Mouse (Mus musculus) embryonic facial prominence, embryonic 13.5 days (tissue): ENCODE data around the gene Rpap1. TPM values are rescaled to one million over a fixed set of nuclear protein-coding genes. Genes with fewer than 3 reads are reported as not detected.

ENCODE experiments used
- ATAC-seq: fragments of 200-750 bp; cut with Nextera tagmentation; 2 replicates; pipeline ENCODE4 v1.8.0; 2017; ENCODE audit warnings: low read depth; ENCODE audit not compliant: insufficient number of reproducible peaks, insufficient read depth, low FRiP score, low TSS enrichment
- H3K27ac ChIP-seq: fragments of 300-500 bp; sonication (generic); 2 replicates; pipeline ENCODE4 v1.5.1; 2015; ENCODE audit warnings: moderate library complexity, mild to moderate bottlenecking, inconsistent platforms
- H3K27me3 ChIP-seq: fragments of 300-500 bp; sonication (generic); 2 replicates; pipeline ENCODE4 v1.6.1; 2015; ENCODE audit warnings: mild to moderate bottlenecking, inconsistent platforms
- H3K36me3 ChIP-seq: fragments of 300-500 bp; sonication (generic); 2 replicates; pipeline ENCODE4 v1.6.1; 2015; ENCODE audit warnings: mild to moderate bottlenecking, inconsistent platforms
- H3K4me1 ChIP-seq: fragments of 300-500 bp; sonication (generic); 2 replicates; pipeline ENCODE4 v1.6.1; 2015; ENCODE audit warnings: inconsistent platforms
- H3K4me2 ChIP-seq: fragments of 300-500 bp; sonication (generic); 2 replicates; pipeline ENCODE4 v1.6.1; 2015; ENCODE audit warnings: moderate library complexity, mild to moderate bottlenecking, inconsistent platforms
- H3K4me3 ChIP-seq: fragments of 300-500 bp; sonication (generic); 2 replicates; pipeline ENCODE4 v1.5.1; 2015; ENCODE audit warnings: mild to moderate bottlenecking, inconsistent platforms
- H3K9ac ChIP-seq: fragments of 300-500 bp; sonication (generic); 2 replicates; pipeline ENCODE4 v1.6.1; 2015; ENCODE audit warnings: mild to moderate bottlenecking, inconsistent platforms
- H3K9me3 ChIP-seq: fragments of 300-500 bp; sonication (generic); 2 replicates; pipeline ENCODE4 v1.6.1; 2016; ENCODE audit warnings: inconsistent platforms
- WGBS: fragments of 180-500 bp; shearing (Covaris S2); methylation state at CpG from one replicate; pipeline ENCODE4 v1.1.7; 2015; ENCODE audit warnings: mixed read lengths; 5-methylcytosine and 5-hydroxymethylcytosine counted together
- polyA plus RNA-seq: library from polyadenylated mRNA; unstranded; fragments of >200 nt; fragmentation: Nextera tagmentation; extraction: Ambion mirVana; gene quantifications from 2 replicates; pipeline ENCODE4 v1.2.1, GENCODE M21; 2015

Gene Rpap1
- polyA plus RNA-seq, 1 experiment from 2014 or later: 31.5 TPM

DNA sequence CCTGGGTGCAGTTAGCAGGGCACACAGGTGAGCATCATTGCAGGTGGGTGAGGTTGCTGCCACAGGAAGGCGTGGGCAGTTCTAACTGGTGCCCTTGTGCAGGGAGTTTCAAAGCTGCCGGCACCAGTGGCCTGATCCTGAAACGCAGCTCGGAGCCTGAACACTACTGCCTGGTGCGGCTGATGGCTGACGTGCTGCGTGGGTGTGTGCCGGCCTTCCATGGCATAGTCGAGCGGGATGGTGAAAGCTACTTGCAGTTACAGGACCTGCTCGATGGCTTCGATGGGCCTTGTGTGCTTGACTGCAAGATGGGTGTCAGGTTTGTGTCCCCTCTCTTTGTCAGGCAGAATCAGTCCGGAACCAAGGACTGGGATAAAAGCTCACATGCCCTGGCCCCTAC is 38.1 kb downstream of the Rpap1 start:
- peaks cover 8% of the 10 kb centered on the region for H3K4me1 ChIP-seq
- 83% methylated on average over 13 of the region's 13 CpGs for WGBS
- H3K4me2 ChIP-seq: no peak overlapping the region
- no peaks in the 10 kb centered on the region for H3K36me3 ChIP-seq
- ATAC-seq: no peak
- H3K27me3 ChIP-seq: peaks cover 96% of the 10 kb centered on the region
- H3K9me3 ChIP-seq: no peaks in the 10 kb centered on the region
- no peak overlapping the region for H3K27ac ChIP-seq
- H3K4me3 ChIP-seq: no peak overlapping the region
- no peak overlapping the region for H3K9ac ChIP-seq

DNA sequence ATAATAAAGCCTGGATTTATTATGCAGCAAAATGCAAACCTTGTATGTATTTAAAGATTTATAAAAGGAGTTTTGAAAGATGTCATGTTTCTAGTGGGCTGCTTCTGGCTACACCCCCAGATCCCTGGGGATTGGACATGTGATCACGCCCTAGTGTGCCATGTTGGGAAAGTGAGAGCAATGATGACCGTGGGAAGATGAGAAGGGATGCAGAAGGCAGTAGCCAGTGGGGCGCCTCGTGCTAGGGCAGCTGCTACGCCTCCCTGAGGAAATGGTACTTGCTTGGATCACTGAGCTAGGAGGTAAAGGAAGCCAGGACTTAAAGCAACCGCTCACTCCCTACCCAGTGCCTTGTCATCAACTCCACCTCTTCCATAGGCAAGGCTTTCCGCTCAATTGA is 39.8 kb downstream of the Rpap1 start:
- H3K4me3 ChIP-seq: no peak overlapping the region
- WGBS: 79% methylated on average over 7 of the region's 7 CpGs
- no peak overlapping the region for H3K4me2 ChIP-seq
- H3K36me3 ChIP-seq: no peaks in the 10 kb centered on the region
- H3K9me3 ChIP-seq: no peaks in the 10 kb centered on the region
- H3K27ac ChIP-seq: no peak overlapping the region
- ATAC-seq: no peak
- H3K9ac ChIP-seq: no peak overlapping the region
- peaks cover 25% of the 10 kb centered on the region for H3K4me1 ChIP-seq
- H3K27me3 ChIP-seq: peaks cover 96% of the 10 kb centered on the region

DNA sequence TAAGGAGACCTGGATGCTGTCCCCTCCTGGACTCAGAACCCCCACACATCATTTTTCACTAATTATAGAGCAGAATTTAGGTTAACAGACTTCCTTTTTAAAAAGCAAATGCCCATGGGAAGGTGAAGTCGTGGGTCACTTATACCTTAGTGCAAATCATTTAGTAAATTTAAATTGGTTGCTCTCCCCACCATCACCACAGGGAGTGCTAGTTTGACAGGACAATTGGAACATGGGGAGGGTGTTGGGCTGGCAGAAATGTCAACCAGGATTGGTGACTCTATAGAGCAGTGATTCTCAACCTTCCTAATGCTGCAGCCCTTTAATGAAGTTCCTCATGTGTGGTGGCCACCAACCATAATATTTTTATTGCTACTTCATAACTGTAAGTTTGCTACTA is 42.1 kb downstream of the Rpap1 start:
- no peaks in the 10 kb centered on the region for H3K9me3 ChIP-seq
- no peak overlapping the region for H3K4me3 ChIP-seq
- no peaks in the 10 kb centered on the region for H3K36me3 ChIP-seq
- peaks cover 84% of the 10 kb centered on the region for H3K27me3 ChIP-seq
- H3K4me2 ChIP-seq: no peak overlapping the region
- H3K4me1 ChIP-seq: peaks cover 37% of the 10 kb centered on the region
- no peak for ATAC-seq
- no peak overlapping the region for H3K27ac ChIP-seq
- 10% methylated on average over 1 of the region's 1 CpGs for WGBS
- H3K9ac ChIP-seq: no peak overlapping the region

DNA sequence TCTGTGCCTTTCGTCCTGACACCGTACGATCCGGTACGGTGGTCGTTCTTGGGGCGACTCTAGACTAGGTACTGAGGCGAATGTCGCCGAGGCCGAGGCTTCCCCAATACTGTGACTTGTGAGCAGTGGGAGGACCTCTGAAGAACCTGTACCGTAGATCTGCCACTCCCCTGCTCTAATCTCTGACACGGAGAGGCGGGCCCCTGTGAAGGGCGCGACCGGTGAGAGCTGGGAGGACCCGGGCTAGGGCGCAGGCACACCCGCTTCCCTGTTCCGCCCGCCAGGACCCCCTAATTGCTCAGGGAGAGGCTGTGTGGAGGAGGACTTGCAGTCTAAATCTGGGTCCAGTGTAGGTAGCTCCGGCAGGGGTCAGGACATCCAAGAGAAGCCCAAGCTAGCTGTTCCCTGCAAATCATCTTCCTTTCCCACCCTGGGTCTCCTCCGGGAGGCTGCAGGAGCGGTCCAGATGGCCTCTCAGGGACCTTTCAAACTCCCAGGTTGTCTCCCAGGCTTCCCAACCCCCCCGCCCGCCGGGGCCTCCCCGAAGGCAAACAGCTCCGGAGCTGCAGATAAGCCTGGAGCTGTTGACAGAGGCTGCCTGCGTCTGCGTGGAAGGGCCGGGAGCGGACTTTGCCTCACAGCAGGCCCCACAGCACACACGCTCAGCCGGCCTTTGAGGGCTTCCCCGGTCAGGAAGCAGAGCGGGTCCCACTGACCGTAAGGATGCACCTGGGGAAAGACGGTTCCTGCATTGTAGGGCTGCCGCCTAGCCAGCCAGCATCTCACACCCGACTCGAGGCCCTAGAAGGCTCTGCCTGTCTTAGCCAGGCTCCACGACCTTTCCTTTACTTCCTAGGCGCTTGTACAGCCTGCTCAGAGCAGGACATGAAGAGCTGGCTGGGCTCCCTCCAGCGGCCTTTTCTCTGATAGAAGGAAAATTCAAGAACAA is 42.9 kb downstream of the Rpap1 start:
- peak overlapping the region; percentile 68 for H3K4me3 ChIP-seq
- H3K9ac ChIP-seq: no peak overlapping the region
- ATAC-seq: no peak
- H3K27me3 ChIP-seq: peaks cover 79% of the 10 kb centered on the region
- WGBS: 5% methylated on average over 46 of the region's 46 CpGs
- H3K36me3 ChIP-seq: no peaks in the 10 kb centered on the region
- H3K4me1 ChIP-seq: peaks cover 37% of the 10 kb centered on the region
- H3K27ac ChIP-seq: no peak overlapping the region
- H3K9me3 ChIP-seq: no peaks in the 10 kb centered on the region
- H3K4me2 ChIP-seq: peak overlapping the region; percentile 48

DNA sequence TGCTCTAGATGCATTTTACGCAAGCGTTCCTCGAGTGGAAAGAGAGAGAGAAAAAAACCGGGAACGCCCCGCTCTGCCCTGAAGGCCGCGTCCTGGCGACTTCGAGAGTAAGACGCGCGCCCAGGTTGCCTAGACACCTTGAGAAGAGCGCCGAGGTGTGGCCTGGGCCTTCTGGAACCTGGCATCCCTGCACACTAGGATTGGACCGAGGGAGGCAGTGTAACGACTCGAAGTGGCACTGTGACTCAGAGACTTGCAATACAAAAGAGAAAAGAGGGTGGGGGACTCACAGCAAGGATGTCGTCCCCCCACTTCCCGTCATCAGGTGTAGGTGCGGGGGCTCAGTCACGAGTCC is 43.6 kb downstream of the Rpap1 start:
- no peak for ATAC-seq
- H3K9me3 ChIP-seq: no peaks in the 10 kb centered on the region
- H3K9ac ChIP-seq: no peak overlapping the region
- WGBS: 4% methylated on average over 22 of the region's 22 CpGs
- H3K36me3 ChIP-seq: no peaks in the 10 kb centered on the region
- peak overlapping the region; percentile 68 for H3K4me3 ChIP-seq
- peaks cover 72% of the 10 kb centered on the region for H3K27me3 ChIP-seq
- H3K4me2 ChIP-seq: peak overlapping the region; percentile 48
- peaks cover 37% of the 10 kb centered on the region for H3K4me1 ChIP-seq
- H3K27ac ChIP-seq: no peak overlapping the region

DNA sequence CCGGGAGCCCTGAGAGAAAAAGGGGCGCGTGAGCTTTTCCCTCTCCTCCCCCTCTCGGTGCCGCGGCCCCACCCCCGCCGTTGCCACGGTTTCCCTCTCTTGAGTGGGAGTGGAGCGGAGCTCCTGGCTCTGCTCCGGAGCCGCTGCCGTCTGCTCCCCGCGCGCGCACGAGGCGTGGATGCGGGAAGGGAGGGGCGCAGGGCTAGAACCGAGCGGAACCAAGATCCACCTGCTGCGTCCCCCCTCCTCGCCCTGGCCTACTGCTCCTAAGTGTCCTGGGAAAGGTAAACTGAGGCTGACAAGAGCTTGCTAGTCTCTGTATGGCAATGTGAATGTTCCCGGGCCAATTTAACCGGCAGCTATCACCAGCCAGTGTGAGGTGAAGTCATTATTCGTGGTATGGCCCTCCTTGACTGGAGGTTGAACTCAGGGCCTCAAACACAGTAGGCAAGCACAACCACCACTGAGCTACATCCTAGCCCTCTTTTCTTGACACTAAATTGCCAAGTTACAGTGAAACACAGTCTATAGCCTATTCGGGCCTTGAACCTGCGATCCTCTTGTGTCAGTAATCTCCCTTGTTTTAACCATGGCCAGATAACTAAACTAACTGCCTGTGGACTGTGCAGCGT is 44.0 kb downstream of the Rpap1 start:
- H3K4me2 ChIP-seq: peak overlapping the region; percentile 100
- no peaks in the 10 kb centered on the region for H3K9me3 ChIP-seq
- no peak overlapping the region for H3K27ac ChIP-seq
- WGBS: 7% methylated on average over 29 of the region's 31 CpGs
- no peak for ATAC-seq
- peak overlapping the region; percentile 68 for H3K4me3 ChIP-seq
- peak overlapping the region; percentile 69; the same call in 1 of the 2 replicates for H3K9ac ChIP-seq
- peaks cover 37% of the 10 kb centered on the region for H3K4me1 ChIP-seq
- no peaks in the 10 kb centered on the region for H3K36me3 ChIP-seq
- H3K27me3 ChIP-seq: peaks cover 70% of the 10 kb centered on the region

DNA sequence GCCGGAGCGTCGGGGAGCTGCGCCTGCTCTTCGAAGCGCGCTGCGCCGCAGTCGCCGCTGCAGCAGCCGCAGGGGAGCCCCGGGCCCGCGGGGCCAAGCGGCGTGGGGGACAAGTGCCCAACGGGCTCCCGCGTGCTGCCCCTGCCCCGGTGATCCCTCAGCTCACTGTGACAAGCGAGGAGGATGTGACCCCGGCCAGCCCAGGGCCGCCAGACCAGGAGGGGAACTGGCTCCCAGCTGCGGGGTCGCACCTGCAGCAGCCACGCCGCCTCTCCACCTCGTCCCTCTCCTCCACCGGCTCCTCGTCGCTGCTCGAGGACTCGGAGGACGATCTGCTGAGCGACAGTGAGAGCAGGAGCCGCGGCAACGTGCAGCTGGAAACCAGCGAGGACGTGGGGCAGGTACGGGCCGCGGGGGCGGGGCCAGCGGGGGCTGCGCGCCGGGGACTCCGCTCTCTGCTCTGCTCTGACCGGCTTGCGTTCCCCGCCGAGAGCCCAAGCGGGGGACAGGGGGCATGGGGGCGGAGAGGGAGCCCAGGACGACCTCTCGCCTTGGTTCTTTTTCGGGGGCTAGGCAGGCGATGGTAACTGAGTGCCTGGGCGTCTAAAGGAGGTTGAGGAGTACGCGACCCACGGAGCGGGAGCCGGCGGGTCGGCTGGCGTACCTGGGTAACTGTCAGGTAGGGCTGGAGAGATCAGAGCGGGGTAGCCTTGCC is 44.7 kb downstream of the Rpap1 start:
- no peaks in the 10 kb centered on the region for H3K36me3 ChIP-seq
- no peaks in the 10 kb centered on the region for H3K9me3 ChIP-seq
- WGBS: under 1% methylated on average over 63 of the region's 70 CpGs
- H3K4me3 ChIP-seq: peak overlapping the region; percentile 68
- H3K4me1 ChIP-seq: peaks cover 37% of the 10 kb centered on the region
- peaks cover 70% of the 10 kb centered on the region for H3K27me3 ChIP-seq
- ATAC-seq: no peak
- peak overlapping the region; percentile 69 for H3K9ac ChIP-seq
- H3K27ac ChIP-seq: no peak overlapping the region
- H3K4me2 ChIP-seq: peak overlapping the region; percentile 100

DNA sequence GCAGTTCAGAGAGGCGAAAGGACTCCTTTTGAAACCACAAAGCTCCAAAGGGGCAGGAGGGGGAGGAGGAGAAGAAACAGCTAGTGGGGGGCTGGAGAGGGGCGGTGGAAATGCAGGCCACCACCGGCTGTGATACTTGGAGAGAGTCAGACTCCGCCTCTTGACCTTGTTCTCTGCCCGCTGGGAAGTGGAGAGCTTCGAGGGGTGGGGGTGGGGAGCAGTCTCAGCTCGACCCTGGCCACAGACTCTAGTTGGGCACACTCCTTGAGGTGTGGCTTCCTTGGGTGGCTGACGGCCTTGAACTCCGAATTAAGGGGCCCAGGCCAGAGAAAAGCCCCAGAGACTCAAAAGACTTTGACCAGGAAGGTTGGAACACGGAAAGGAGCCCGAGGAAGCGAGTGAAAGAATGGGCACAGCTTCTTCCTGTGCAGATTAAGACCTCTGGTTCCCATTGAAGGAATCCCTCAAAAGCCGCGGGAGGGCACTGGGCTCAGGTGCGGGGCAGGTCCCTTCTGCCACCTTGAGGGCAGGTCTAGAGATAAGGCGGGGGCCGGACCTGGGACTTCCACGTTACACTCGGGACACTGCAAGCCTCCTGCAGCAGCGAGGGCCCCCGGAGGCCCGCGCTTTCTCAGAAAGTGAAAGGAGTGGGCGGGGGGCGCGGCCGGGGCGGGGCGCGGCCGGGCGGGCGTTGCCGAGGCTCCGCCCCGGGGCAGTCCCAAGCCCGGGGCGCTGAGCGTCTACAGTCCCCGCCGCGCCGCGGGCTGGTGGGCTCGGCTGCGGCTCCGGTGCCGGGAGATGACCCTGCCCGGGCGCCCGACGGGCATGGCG is 45.5 kb downstream of the Rpap1 start, which contains the start of gene Itpka:
Itpka (plus strand) TSS at position 757 of the 831 bp plus-strand sequence.
- peak within 1 kb of the TSS; percentile 69 for H3K9ac ChIP-seq
- peak within 1 kb of the TSS; percentile 19; the same call in 1 of the 2 replicates for H3K27ac ChIP-seq
- ATAC-seq: peak; percentile 70
- H3K4me2 ChIP-seq: peak within 1 kb of the TSS; percentile 100
- peaks cover 70% of the 10 kb centered on the region for H3K27me3 ChIP-seq
- WGBS: under 1% methylated on average over 39 of the region's 53 CpGs
- peak within 1 kb of the TSS; percentile 68 for H3K4me3 ChIP-seq
- H3K4me1 ChIP-seq: peaks cover 41% of the 10 kb centered on the region
- H3K9me3 ChIP-seq: no peaks in the 10 kb centered on the region
- no peaks in the 10 kb centered on the region for H3K36me3 ChIP-seq

DNA sequence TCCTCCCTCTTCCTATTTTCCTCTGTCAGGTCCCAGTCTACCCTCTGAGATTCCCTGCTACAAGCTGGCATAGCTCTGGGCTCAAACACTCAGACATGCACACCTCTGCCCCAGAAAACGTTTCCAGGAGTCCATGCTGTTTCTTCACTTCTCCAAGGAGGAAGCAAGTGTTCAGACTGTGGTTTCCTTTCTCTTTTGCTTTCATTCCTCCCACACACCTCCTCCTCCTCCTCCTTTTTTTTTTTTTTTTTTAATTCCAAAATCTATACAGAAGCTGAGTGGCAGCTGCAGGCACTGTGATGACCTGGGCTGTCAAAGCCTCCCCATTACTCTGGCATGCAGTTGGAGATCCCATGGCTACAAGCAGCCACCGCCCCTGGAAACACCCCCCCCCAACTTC is 46.8 kb downstream of the Rpap1 start:
- no peak overlapping the region for H3K4me2 ChIP-seq
- no peak overlapping the region for H3K9ac ChIP-seq
- H3K9me3 ChIP-seq: no peaks in the 10 kb centered on the region
- no peak for ATAC-seq
- 7% methylated on average over 2 of the region's 2 CpGs for WGBS
- no peak overlapping the region for H3K4me3 ChIP-seq
- peaks cover 64% of the 10 kb centered on the region for H3K27me3 ChIP-seq
- H3K36me3 ChIP-seq: peaks cover 6% of the 10 kb centered on the region
- H3K4me1 ChIP-seq: peaks cover 41% of the 10 kb centered on the region
- no peak overlapping the region for H3K27ac ChIP-seq

DNA sequence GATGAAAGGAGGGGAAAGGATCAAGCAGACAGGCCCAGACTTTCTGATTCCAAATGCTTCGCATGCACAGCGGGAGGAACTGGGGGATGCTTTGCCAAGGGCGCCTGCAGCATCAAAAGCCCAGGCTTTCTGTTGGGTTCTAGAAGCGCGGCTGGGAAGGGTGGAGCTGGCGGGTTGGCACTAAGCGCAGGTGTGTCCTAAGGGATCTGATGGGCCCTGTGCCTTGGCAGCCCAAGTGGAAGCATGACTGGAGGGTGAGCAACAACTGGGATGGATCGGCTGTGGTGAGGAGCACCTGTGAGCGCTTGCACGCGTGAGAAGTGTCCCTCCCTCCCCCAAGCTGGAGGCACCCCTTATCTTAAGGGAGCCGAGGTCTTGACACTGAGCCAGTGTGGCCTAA is 50.2 kb downstream of the Rpap1 start:
- WGBS: 19% methylated on average over 12 of the region's 12 CpGs
- H3K9me3 ChIP-seq: no peaks in the 10 kb centered on the region
- H3K27ac ChIP-seq: no peak overlapping the region
- ATAC-seq: no peak
- H3K27me3 ChIP-seq: peaks cover 30% of the 10 kb centered on the region
- no peak overlapping the region for H3K9ac ChIP-seq
- no peak overlapping the region for H3K4me2 ChIP-seq
- H3K36me3 ChIP-seq: peaks cover 36% of the 10 kb centered on the region
- H3K4me3 ChIP-seq: no peak overlapping the region
- peaks cover 14% of the 10 kb centered on the region for H3K4me1 ChIP-seq

DNA sequence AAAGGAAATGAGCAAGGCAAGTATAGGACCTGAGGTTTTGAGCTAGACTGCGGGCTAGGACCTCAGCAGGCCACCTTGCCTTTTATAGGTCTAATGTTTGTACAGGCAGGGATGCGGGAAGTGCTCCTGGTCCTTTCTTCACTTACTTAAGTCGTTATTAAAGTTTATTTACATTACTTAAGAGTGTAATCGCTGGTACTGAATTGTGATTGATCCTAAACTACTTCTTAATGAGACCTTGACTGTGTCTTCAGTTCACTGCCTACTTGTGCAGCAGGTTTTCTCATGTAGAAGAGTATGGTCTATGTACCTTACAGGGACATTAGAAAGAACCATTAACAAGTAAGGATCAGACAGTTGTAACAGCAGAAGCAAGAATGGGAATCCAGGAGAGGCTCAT is 56.6 kb downstream of the Rpap1 start:
- H3K27ac ChIP-seq: no peak overlapping the region
- H3K36me3 ChIP-seq: peaks cover 96% of the 10 kb centered on the region
- 91% methylated on average over 4 of the region's 4 CpGs for WGBS
- no peak overlapping the region for H3K4me3 ChIP-seq
- ATAC-seq: no peak
- no peaks in the 10 kb centered on the region for H3K27me3 ChIP-seq
- H3K9me3 ChIP-seq: no peaks in the 10 kb centered on the region
- no peak overlapping the region for H3K9ac ChIP-seq
- no peak overlapping the region for H3K4me2 ChIP-seq
- no peaks in the 10 kb centered on the region for H3K4me1 ChIP-seq
